Mouse (Mus musculus): Measurements from ENCODE around the gene Med24.
A peak's percentile ranks its signal among the peaks of the same experiment; 100 is the strongest.
"Not testable (repeated sequence)": the region's sequence is repeated elsewhere in the genome, so short reads cannot be mapped to it uniquely, and the experiment has no call there.

GRCm38 (mm10) chr11:98655076-98655475 lies 74.2 kb downstream of the Med24 start:
- TF ChIP-seq POLR2A (IDR thresholded peaks at IDR 0.05; ENCODE audit: extremely low read depth, insufficient read depth, low read length), result not testable (repeated sequence)
- TF ChIP-seq CTCF (IDR thresholded peaks at IDR 0.05; ENCODE audit: extremely low read depth, insufficient read depth, low read length), result peak; percentile 48
